In the genomic region with DNA sequence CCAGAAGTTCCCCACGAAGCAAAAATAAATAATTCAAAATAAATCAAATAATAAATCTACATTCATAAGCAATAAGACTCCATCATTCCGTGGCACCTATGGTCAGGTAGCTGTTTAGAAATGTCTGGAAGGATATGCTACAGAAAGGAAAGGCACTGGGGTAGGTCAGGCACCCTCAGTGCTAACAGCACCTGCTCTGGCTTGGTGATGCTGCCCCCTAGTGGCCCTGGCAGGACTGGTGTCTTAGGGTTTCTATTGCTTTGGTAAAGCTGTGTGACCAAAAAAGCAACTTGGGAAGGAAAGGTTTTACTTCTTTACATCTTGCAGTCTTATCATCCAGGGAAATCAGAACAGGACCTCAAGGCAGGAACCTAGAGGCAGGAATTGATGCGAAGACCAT, we compare ENCODE assay signal across 8 mouse cellular contexts. TPM values are rescaled to one million over a fixed set of nuclear protein-coding genes. Genes with fewer than 3 reads are reported as not detected.
DNase-seq lines count a peak whose midpoint lies in the region; ATAC-seq and TF ChIP-seq lines count a peak whose summit lies in the region.

No protein-coding gene starts in this region.

- peaks cover 5% of the 10 kb centered on the region; the same call in 1 of the 2 replicates for H3K4me1 ChIP-seq in E14TG2a.4 (replicated peaks; ENCODE audit: low read depth, low read length)
- H3K4me1 ChIP-seq in bone marrow macrophage, adult 2 months (ENCODE audit: control insufficient read depth, insufficient read depth, low read length): peaks cover 17% of the 10 kb centered on the region
- no peaks in the 10 kb centered on the region for H3K4me1 ChIP-seq in heart, embryonic 14.5 days (ENCODE audit: control insufficient read depth in 2 of 2, insufficient read depth in 2 of 2, low read length in 2 of 2)
- H3K4me1 ChIP-seq in liver, embryonic 16.5 days (ENCODE audit: control insufficient read depth, low read depth, low read length): no peaks in the 10 kb centered on the region

- DNase-seq in kidney, postnatal 25 days: peak; percentile 90 to 95
- peak; percentile 86 for DNase-seq in ovary, postnatal 14 days (ENCODE audit: low spot score)
- peak; percentile 84 to 96 for DNase-seq in thymus, postnatal 10 days (ENCODE audit: low spot score in 2 of 2)

- H3K4me3 ChIP-seq in E14TG2a.4 (replicated peaks; ENCODE audit: low read length): no peak overlapping the region
- H3K4me3 ChIP-seq in bone marrow macrophage, adult 2 months (ENCODE audit: insufficient read depth, low read length): no peak overlapping the region
- H3K4me3 ChIP-seq in heart, embryonic 14.5 days (ENCODE audit: control insufficient read depth in 1 of 2, insufficient read depth in 1 of 2, low read depth in 1 of 2, low read length in 2 of 2): no peak overlapping the region
- H3K4me3 ChIP-seq in liver, embryonic 16.5 days (ENCODE audit: low read depth, low read length): no peak overlapping the region

- peaks cover 11% of the 10 kb centered on the region for H3K9me3 ChIP-seq in E14TG2a.4 (ENCODE audit: low read length)
- no peaks in the 10 kb centered on the region for H3K9me3 ChIP-seq in heart, embryonic 14.5 days (ENCODE audit: control insufficient read depth, low read length)
- H3K9me3 ChIP-seq in liver, embryonic 16.5 days (replicated peaks; ENCODE audit: control insufficient read depth, low read length): no peaks in the 10 kb centered on the region

- H3K27me3 ChIP-seq in E14TG2a.4 (ENCODE audit: insufficient read depth, low read length): no peaks in the 10 kb centered on the region; the same call in 1 of the 2 replicates
- H3K27me3 ChIP-seq in heart, embryonic 14.5 days (ENCODE audit: control insufficient read depth, insufficient read depth, low read length): no peaks in the 10 kb centered on the region
- H3K27me3 ChIP-seq in liver, embryonic 16.5 days (ENCODE audit: control insufficient read depth, insufficient read depth, low read depth, low read length): no peaks in the 10 kb centered on the region

- H3K27ac ChIP-seq in bone marrow macrophage, adult 2 months (ENCODE audit: insufficient read depth, low read depth, low read length): no peak overlapping the region
- no peak overlapping the region for H3K27ac ChIP-seq in heart, embryonic 14.5 days (replicated peaks in 1 of 2; ENCODE audit: control insufficient read depth in 1 of 2, insufficient read depth in 1 of 2, low read depth in 2 of 2, low read length in 2 of 2)
- no peak overlapping the region for H3K27ac ChIP-seq in liver, embryonic 16.5 days (ENCODE audit: low read length)

- H3K4me2 ChIP-seq in heart, embryonic 14.5 days (ENCODE audit: low read length): no peak overlapping the region
- no peak overlapping the region for H3K4me2 ChIP-seq in liver, embryonic 16.5 days (ENCODE audit: low read depth, low read length)

- peak; percentile 96 for TF ChIP-seq CTCF in E14TG2a.4 (conservative IDR thresholded peaks at IDR 0.05; ENCODE audit: low read length)
- peak; percentile 95 for TF ChIP-seq CTCF in bone marrow macrophage, adult 2 months (IDR thresholded peaks at IDR 0.05; ENCODE audit: low read depth, low read length)

- WGBS in heart, embryonic 14.5 days: 15% methylated on average over 3 of the region's 3 CpGs
- 23% methylated on average over 3 of the region's 3 CpGs for WGBS in liver, embryonic 16.5 days (ENCODE audit: insufficient replicate concordance)

- H3K9ac ChIP-seq in heart, embryonic 14.5 days (ENCODE audit: low read length): no peak overlapping the region
- H3K9ac ChIP-seq in liver, embryonic 16.5 days (ENCODE audit: low read depth, low read length): no peak overlapping the region

- TF ChIP-seq POLR2A in bone marrow macrophage, adult 2 months (IDR thresholded peaks at IDR 0.05; ENCODE audit: borderline replicate concordance, low read depth, low read length): no peak

- ATAC-seq in erythroid progenitor cell, adult 5-6 weeks (replicated peaks; ENCODE audit: low FRiP score, poor library complexity, severe bottlenecking): peak; percentile 95
- ATAC-seq in heart, embryonic 14.5 days (ENCODE audit: insufficient number of reproducible peaks, insufficient read depth, low FRiP score, low read depth): peak; percentile 64; the same call in 1 of the 2 replicates
- ATAC-seq in liver, embryonic 16.5 days (ENCODE audit: low read depth): peak; percentile 54

- H3K36me3 ChIP-seq in E14TG2a.4 (ENCODE audit: insufficient read depth, low read length): no peaks in the 10 kb centered on the region
- no peaks in the 10 kb centered on the region for H3K36me3 ChIP-seq in heart, embryonic 14.5 days (ENCODE audit: control insufficient read depth, insufficient read depth, low read length)
- H3K36me3 ChIP-seq in liver, embryonic 16.5 days (ENCODE audit: control insufficient read depth, insufficient read depth): no peaks in the 10 kb centered on the region

RNA-seq across cellular contexts. Expression of a gene that starts 14.6 kb away (rescaled TPM):
- polyA plus RNA-seq in bone marrow macrophage, adult 2 months (2012; ENCODE audit: insufficient read depth, insufficient read length, missing spikeins): 26.2 and 28.0 TPM in 2 replicates
- total RNA-seq in erythroid progenitor cell, adult 5-6 weeks (2015; ENCODE audit: low replicate concordance): 170 and 180 TPM in 2 replicates
- 135 and 144 TPM in 2 replicates for total RNA-seq in erythroid progenitor cell, adult 5-6 weeks (2017; ENCODE audit: low replicate concordance)
- polyA plus RNA-seq in heart, embryonic 14.5 days (2014; fragmentation: Nextera tagmentation; extraction: Ambion mirVana): 40.4 and 42.0 TPM in 2 replicates
- 48.9 and 61.7 TPM in 2 replicates for polyA plus RNA-seq in liver, embryonic 16.5 days (2015; fragmentation: Nextera tagmentation; extraction: Ambion mirVana)

RNA-seq across cellular contexts. Expression of a gene that starts 24.2 kb away (rescaled TPM):
- 42.1 and 44.3 TPM in 2 replicates for polyA plus RNA-seq in bone marrow macrophage, adult 2 months (2012; ENCODE audit: insufficient read depth, insufficient read length, missing spikeins)
- 1.3 and 5.0 TPM in 2 replicates for total RNA-seq in erythroid progenitor cell, adult 5-6 weeks (2015; ENCODE audit: low replicate concordance)
- 0.90 and 2.7 TPM in 2 replicates for total RNA-seq in erythroid progenitor cell, adult 5-6 weeks (2017; ENCODE audit: low replicate concordance)
- 0.08 and 0.15 TPM in 2 replicates for polyA plus RNA-seq in heart, embryonic 14.5 days (2014; fragmentation: Nextera tagmentation; extraction: Ambion mirVana)
- 0.38 and 0.40 TPM in 2 replicates for polyA plus RNA-seq in liver, embryonic 16.5 days (2015; fragmentation: Nextera tagmentation; extraction: Ambion mirVana)

RNA-seq across cellular contexts. Expression of a gene that starts 35.1 kb away (rescaled TPM):
- 2.0 and 2.1 TPM in 2 replicates for polyA plus RNA-seq in bone marrow macrophage, adult 2 months (2012; ENCODE audit: insufficient read depth, insufficient read length, missing spikeins)
- not detected in 2 replicates for total RNA-seq in erythroid progenitor cell, adult 5-6 weeks (2015; ENCODE audit: low replicate concordance)
- total RNA-seq in erythroid progenitor cell, adult 5-6 weeks (2017; ENCODE audit: low replicate concordance): 0.51 TPM in 1 of 2 replicates, not detected in the other
- polyA plus RNA-seq in heart, embryonic 14.5 days (2014; fragmentation: Nextera tagmentation; extraction: Ambion mirVana): 7.1 and 7.9 TPM in 2 replicates
- polyA plus RNA-seq in liver, embryonic 16.5 days (2015; fragmentation: Nextera tagmentation; extraction: Ambion mirVana): 0.34 and 0.39 TPM in 2 replicates

RNA-seq across cellular contexts. Expression of a gene that starts 41.3 kb away (rescaled TPM):
- polyA plus RNA-seq in bone marrow macrophage, adult 2 months (2012; ENCODE audit: insufficient read depth, insufficient read length, missing spikeins): 27.3 TPM in 2 replicates
- total RNA-seq in erythroid progenitor cell, adult 5-6 weeks (2015; ENCODE audit: low replicate concordance): 0.36 TPM in 1 of 2 replicates, not detected in the other
- 0.64 TPM in 1 of 2 replicates, not detected in the other for total RNA-seq in erythroid progenitor cell, adult 5-6 weeks (2017; ENCODE audit: low replicate concordance)
- polyA plus RNA-seq in heart, embryonic 14.5 days (2014; fragmentation: Nextera tagmentation; extraction: Ambion mirVana): 1.9 and 3.1 TPM in 2 replicates
- polyA plus RNA-seq in liver, embryonic 16.5 days (2015; fragmentation: Nextera tagmentation; extraction: Ambion mirVana): 0.08 and 0.26 TPM in 2 replicates

Comparison
In these comparisons a context has a peak if more than half of its experiments do, and no peak if none do; other contexts are left out.
1. RNA of a gene that starts 24.2 kb away (polyA plus RNA-seq): 42.1 to 44.3 TPM in bone marrow macrophage, adult 2 months; 0.38 to 0.40 TPM in liver, embryonic 16.5 days and 0.08 to 0.15 TPM in heart, embryonic 14.5 days; every median in the first group is over 10 times any median in the second.
2. Peak in every context shown above with its lines, with median percentiles within 50 percentile points of each other: ATAC-seq and DNase-seq.